Mouse (Mus musculus) induced T-regulatory cell, adult 2 months (primary cell): ENCODE results near the gene Mybph.

ENCODE experiments used
- DNase-seq: peaks from one replicate; pipeline ENCODE4 v3.0.0-alpha.2; 2012; ENCODE audit warnings: low read depth

The Mybph gene

DNA sequence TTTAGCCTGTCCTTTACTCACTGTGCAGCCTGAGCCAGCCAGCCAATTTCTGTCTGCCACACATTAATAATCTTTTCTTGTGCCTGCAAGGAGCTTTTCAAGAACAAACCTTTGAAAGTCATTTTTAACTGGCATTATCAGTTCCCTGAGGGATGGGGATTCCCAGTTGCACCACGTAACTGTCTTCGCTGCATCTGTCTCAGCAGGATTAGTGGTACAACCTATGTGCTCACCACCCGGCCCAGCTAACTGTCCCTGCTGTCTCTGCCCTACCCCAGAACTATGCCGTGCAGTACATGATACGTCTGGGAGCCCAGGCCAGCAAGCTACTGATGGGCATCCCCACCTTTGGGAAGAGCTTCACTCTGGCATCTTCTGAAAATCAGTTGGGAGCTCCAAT lies 5.0 kb upstream of the Mybph start:
- no peak for DNase-seq

DNA sequence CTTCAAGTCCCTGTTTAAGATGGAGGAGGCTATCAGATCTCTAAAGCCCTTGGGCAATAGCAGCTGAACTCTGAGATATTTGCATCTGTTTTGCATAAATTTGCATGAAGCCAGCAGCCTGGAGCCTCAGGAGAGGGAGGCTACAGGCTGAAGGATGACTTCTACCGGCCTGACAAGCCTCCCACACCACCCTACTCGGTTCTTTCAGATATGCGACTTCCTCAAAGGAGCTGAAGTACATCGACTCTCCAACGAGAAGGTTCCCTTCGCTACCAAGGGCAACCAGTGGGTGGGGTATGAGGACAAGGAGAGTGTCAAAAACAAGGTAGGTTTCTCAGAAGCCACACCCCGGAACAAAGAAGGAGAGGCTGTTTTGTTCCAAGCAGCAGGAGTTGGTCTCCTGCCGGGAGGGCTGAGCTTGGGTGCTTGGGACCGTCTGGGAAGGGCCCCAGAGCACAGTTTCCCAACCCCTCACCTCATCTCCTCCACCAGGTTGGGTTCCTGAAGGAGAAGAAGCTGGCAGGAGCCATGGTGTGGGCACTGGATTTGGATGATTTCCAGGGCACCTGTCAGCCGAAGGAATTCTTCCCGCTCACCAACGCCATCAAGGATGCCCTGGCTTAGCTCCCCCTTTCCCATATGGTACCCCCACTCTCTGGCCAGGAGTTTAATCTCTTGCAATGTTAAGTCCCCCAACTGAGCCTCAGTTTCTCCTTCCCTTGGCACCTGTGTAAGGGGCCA lies 4.1 kb upstream of the Mybph start:
- peak; percentile 65 for DNase-seq

DNA sequence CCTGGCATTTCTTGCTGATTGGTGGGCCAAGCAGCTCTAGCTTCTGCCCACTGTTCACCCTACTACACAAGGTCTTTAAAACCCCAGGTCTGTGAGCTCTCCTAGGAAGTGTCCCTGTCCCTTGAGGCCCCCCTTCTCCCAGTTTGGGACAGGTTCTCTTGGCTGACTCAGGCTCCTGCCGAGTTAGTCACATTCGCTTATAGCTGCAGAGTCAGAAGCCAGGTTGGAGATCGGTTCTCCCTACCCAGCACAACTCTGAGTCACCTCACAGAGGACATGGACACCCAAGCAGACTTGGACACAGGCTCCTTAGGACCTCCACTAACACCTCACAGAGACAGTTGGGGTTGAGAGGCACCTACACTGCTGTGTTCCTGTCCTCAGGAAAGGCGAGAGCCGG lies 2.1 kb upstream of the Mybph start:
- no peak for DNase-seq

DNA sequence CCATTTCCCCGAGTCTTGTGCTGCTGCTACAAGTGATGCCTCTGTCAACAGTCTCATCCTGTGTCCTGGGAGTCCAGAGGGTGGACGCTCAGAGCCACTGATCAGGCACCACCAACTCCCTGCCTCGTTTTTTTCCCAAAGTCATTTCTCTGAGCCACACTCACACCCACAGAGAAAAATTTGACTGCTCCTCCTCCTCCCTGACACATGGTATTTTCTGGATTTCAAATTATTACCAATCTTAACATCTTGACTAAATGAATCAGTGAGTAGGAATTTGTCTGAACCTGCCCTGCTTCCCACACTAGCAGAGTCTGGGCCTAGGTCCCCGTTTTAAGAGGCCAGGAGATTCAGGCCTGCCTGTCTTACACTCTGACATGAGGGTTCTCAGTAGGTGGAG lies 1.2 kb upstream of the Mybph start:
- no peak for DNase-seq

DNA sequence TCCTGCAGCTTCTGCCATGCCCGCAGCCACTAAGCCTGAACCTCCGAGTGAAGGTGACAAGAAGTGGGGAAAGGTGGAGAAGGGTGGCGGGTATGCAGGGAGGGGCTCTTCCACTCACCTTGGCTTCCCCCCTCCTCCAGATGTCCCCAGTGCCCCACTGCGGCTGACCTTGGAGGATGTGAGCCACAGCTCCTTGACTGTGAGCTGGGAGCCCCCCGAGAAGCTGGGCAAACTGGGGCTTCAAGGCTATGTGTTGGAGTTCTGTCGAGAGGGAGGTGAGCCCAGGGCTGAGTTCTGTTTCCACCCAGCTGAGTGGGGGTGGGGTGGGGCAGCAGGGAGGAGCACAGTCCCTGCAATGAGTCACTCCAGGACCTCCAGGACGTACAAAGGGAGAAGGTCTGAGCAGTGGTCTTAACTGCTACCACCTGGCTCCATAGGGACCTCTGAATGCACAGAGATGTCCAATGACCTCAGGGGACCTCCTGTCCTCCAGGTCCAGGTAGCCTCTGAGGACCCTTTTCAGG lies 488 bp downstream of the Mybph start:
- no peak for DNase-seq

DNA sequence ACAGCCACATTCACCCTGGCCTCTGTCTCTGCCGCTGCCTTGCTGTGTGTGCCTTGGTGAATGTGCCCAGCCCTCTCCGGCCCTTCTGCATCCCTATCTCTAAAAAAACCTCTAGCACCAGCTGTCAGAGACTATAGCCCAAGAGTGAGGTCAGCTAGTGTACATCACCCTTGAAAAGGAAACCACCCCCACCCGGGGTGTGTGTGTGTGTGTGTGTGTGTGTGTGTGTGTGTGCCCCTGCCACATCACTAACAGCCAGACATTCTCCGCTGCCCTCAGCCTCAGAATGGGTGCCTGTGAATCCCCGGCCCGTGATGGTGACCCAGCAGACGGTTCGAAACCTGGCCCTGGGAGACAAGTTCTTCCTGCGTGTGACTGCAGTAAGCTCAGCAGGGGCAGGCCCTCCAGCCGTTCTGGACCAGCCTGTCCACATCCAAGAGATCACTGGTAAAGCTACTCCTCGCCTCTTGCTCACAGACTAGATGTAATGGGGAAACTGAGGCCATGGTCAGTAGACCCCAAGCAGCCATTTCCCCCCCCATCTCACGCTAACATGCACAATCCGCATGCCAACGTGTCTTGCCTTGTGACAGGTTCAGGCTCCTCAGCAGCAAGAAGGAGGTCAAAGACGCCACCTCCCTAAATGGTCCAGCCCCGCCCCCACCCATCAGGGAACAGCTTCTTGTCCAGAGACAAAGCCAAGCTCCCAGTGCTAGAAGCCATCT lies 1.2 kb downstream of the Mybph start:
- DNase-seq, result peak; percentile 10

DNA sequence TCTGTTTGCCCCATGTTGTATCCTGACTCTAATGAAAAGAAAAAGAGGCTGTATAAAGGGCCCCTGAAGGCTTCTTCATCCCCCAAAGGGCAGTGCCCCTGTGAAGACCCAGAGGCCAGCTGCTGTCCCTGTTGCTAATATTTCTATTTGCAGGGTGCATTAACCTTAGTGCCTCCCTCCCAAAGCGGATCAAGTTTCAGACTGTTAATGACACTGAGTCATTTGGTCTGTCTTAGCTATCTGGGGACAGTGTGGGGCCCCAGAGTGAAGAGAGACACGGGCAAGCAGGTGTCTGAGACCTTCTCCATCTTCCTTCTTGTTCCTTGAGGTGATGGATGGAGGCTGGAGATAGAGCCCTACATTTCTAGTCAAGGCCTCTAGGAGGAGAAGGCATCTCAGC lies 1.9 kb downstream of the Mybph start:
- DNase-seq, result no peak

DNA sequence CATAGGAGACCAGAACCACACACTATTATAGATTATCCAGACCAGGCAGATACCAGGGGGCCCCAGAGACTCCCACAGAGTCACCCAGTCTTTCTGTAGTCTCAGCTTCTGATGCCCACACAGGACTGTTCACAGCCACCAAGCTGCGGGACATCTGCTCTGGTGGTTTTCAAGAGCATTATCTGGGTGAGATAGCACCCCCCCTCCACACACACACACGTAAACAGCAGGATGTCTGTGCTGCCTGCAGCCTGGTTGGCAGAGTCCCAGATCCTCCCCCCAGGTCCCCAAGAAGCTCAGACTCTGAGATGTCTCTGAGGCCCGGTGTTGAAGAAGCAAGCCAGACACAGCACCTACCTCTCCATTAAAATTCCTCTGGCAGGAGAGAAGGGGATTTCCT lies 2.3 kb downstream of the Mybph start:
- peak; percentile 40 for DNase-seq

DNA sequence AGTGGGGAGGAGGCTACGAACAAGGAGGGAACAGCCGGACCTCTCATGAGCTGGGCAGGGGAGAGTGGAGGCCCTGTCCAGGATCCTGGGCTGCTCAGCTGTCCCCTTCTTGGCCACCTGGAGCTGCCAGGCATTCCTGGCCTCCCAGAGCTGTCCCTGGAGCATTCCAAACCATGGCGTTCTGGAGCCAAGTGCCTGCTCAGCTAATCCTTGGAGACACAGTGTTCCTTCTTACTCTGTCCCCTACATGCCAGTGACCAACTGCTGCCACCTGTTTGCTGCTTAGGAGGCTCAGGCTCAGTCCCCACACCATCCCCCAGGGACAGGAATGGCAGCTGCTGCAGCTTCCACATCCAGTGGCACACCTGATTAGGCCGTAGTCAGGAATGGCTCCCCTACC lies 2.7 kb downstream of the Mybph start:
- DNase-seq, result no peak

DNA sequence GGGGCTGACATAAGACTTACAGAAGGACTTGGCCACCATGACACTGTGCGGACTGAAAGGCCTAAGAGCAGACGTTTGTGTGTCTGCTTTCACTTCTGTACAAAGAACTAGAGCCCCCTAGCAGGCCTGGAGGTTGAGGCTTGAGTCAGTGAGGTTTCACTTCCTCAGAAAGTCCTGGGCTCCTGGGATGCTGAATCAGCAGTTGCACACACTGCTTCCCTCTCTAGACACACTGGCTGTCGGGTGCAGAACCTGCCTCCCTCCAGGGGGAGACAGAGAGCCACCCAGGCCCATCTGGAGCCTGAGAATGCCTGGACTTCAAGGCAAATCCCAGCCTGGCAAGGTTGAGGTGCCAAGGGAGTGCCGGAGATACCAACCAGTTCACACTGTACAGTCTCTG lies 3.1 kb downstream of the Mybph start:
- DNase-seq, result peak; percentile 77

DNA sequence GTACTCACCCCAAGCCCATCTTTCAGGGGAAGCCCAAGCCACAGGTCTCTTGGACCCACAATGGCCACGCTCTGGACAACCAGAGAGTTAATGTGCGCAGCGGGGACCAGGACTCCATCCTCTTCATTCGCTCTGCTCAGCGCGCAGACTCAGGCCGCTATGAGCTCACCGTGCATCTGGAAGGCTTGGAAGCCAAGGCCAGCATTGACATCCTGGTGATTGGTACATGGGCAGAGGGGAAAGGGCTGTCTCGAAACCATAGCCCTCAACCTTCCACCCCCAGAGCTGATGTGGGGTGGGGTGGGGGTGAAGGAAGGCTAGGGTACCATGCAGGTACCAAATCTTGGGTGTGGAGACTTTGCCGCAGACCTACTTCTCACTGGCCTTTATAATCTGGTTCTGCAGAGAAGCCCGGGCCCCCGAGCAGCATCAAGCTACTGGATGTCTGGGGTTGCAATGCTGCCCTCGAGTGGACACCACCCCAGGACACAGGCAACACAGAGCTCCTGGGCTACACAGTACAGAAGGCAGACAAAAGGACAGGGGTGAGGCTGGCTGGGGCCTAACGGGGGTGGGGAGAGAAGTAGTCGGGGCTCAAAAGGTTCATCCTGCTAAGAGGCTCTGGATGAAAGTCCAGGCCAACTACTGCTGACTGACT lies 4.2 kb downstream of the Mybph start:
- DNase-seq, result no peak

DNA sequence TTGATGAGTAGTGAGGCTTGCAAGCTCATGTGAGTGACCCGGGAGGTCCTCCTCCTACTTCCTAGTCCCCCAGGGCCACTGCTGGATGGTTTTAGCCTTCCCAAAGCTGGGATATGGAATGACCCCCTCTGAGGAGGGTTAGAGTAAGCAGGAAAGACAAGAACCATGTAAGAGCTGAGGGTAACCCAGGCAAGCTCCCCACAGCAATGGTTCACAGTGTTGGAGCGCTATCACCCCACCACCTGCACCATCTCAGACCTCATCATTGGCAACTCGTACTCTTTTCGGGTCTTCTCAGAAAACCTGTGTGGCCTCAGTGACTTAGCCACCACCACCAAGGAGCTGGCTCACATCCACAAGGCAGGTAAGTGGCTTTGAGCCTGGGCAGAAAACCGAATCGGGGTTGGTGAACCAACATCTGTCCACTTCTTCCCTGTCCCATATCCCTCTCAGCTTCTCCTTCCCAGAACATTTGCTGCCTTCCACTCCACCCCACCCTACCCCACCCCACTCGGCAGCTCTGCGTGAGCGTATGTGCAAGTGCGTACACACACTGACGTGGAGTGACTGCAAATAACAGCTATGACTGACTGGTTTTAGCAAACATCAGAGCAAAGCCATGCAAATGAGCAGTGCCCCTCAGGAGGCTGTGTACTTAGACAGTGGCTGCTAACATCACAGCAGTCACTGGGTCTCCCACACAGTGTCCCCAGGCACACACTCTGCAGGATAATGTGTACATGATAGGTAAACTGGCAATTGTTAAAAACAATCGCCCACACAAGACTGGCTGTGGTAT lies 5.1 kb downstream of the Mybph start:
- no peak for DNase-seq

DNA sequence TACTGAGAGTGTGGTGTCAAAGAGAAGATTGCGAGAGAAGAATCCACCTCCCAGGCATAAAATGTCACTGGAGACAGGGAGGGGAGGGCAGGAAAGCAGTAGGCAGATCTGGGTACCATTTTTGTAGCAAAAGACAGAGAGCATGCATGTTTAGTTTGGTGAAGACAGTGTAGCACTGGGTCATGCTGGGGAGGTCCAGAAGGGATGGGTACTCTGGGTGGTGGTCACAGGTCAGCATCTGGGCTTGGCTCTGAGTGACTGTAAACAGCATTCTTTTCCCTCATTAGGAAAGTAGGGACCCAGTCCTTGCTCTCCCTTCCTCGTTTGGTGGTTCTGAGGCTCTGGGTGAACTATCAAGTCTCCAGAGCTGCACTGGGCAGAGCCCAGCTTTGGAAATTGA lies 7.2 kb downstream of the Mybph start:
- DNase-seq, result no peak

DNA sequence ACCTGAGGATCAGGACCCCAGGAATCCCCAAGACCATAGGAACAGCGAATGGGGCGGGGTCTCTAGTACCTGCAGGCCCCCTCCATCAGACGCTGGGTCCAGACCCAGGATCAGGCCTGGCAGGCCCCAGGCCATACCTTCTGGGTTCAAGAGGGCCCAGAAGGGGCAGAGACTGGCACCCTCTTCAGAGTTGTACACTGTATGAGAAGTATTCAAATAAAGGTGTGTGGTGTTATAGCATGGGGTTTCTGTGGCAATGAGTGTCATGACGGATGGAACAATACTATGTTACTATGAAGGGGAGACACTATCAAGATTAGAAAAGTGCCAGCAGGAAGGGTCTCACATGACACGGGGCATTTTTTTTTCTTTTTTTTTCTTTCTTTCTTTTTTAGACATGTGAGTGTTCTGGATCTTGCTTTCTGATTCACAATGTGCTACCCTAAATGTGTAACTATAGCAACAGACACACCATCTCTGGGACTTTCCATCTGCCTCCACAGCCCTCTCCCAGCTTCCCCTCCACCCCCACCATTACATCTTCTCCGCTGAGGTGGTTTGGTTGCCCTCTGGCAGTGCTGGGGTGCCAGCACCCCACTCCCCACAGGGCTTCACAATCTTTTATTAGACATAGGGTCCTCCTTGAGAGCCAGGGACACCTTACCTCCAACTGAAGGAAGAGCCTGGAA lies 7.9 kb downstream of the Mybph start:
- peak; percentile 35 for DNase-seq

DNA sequence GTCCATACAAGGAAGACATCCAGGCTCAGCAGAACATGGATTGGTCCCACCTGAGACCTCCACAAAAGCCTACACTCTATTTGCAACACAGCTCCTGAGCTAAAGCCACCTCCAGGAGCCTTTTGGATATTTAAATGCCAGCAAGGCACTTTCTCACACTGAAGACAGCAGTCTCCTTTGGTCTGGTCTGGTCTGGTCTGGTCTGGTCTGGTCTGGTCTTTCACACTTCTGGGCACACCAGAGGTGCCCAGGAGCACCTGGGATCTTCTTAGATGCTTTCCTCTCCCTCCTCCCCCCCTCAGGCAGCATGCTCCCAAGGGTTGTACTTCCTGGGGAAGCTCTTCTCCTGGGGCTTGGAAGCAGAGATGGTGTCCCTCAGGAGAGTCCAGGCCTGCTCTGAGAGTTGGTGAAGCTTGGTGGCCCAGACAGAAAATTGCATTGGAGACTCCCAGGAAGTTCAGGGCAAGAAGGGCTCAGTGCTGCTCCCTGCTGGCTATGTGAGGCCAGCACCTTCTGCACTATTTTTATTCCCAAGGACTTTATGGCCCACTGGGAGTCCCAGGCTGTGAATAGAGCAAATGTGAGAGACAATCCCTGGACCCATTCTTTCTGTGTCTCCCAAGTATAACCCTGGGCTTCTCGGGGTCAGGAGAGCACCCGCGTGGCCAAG lies 8.6 kb downstream of the Mybph start:
- peak; percentile 60 for DNase-seq

DNA sequence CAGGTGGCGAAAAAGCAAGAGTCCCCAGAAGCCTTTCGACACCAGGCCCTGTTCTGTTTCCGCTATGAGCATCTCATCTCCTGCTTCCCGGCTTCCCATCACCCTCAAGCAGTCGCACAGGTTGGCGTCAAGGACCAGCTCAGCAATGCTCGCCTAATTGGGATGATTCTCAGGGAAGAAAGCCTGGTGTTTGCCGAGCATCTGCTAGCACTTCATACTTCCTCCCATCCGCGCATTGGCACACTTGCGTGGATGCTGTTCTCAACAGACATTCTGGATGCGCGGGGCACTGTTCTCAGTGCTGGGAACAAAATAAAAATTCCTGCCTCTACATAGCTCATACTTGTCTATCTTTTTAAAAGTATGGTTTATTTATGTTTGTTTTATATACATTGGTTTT lies 11.0 kb downstream of the Mybph start:
- DNase-seq, result no peak

DNA sequence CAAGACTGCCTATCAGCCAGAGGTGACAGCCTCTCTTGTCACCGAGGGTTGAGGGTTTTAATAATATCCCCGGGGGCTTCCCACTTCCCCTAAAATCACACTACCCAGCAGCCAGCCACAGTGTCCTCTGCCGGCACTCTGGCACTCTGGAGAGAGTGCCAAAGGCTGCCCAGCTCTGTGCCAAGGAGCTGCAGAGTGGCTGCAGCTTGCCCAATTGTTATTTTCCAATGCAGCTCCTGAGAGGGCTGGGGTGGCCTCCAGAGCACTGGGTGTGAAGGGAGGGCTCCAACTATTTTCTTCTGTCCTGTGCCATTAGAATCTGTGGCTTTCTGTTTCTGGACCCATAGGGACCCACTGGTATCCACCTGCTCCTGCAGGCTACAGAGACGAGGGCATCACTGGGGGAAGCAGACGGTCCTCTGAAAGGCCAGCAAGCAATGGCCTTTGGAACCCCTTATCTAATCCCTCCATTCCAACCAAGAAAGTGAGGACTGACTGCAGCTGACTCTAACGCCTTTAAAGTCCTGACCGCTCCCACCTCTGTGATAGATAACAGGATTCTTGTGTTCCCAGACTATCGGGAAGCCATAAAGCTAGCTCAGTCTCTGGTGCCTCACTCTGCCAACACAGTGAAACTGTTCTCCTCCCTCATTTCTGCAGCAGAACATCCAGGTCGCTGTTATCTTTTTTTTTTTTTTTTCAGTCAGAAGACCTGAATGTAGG lies 12.2 kb downstream of the Mybph start:
- DNase-seq, result no peak

DNA sequence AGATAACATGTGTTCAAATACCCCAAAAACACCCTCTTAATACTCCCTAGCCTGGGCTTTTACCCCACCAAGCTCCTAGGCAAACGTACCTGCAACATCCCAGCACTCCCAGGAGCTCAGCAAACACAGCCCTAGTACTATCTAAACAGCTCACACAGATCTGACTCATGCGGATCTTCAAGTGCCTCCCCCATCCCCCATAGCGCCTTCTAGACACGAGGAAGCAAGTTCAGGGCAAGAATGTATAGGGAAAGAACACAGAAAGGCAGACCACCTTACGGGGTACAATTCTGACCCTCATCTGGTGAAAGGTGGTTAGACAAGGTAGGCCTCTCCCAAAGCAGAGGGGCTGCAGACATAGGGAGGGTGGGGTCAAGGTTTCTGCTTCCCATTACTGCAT lies 12.8 kb downstream of the Mybph start:
- DNase-seq, result no peak

DNA sequence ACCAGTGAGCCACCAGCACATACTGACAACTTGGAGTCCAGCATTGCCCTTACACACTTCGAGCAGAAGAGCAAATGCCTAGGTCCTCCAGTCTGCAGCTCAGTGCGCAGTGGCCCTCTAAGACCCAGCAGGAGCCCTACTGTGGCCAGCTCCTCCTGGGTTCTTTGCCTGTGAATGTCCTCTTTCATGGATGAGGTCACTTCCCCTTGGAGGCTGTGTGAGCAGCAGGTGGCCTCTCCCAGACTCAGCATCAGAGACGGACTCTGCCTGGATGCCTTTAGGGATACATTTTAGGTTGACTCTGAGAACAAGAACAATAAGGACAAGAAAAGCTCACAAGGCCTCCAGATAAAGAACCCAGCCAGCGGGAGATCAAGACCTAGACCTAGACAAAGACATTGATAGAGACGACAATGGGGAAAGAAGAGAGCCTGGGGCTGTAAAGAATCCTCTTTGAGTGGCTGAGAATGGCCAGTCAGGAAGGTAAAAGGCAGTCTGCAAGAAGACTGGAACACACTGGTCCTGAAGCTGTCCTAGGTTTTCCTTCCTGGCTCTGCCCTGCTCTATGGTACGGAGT lies 17.0 kb downstream of the Mybph start:
- DNase-seq, result no peak

DNA sequence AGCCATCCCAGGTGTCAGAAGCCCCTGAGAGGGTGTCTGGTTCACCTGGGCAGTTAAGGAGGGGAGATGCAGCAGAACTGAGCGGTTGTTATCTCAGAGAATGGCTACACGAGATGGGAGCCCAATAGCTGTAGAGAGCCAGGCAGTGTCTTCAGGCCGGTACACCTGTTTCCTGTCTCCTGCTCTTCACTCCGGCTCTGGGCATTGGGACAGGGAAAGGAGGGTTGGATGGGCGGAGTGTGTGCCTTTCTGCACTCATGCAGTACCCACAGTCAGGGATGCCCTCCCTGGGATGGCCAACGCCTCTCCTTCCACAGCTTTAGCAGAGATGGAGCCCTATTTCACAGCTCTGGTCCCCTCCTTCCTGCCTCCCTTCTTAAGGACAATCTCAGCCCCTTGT lies 17.8 kb downstream of the Mybph start:
- no peak for DNase-seq
